Mouse (Mus musculus) Muller cell, postnatal 12 days (primary cell): ENCODE results near the gene Gsdme.

Experiments used
- DNase-seq: peaks from one replicate; pipeline ENCODE4 v3.0.0-alpha.2; 2015; ENCODE audit errors: inconsistent ontology term

The Gsdme gene

GRCm38 (mm10) chr6:50263670-50264069, at the start of gene Gsdme:
Gene Gsdme, minus strand, starts transcription at chr6:50263862.
- no peak for DNase-seq

GRCm38 (mm10) chr6:50312647-50313046, 49.0 kb upstream of the Gsdme start:
- DNase-seq: peak; percentile 47

GRCm38 (mm10) chr6:50309019-50309418, 45.4 kb upstream of the Gsdme start:
- peak; percentile 34 for DNase-seq

GRCm38 (mm10) chr6:50306625-50307024, 43.0 kb upstream of the Gsdme start:
- DNase-seq: no peak

GRCm38 (mm10) chr6:50304949-50305491, 41.4 kb upstream of the Gsdme start:
- DNase-seq: peak; percentile 27

GRCm38 (mm10) chr6:50301121-50301520, 37.5 kb upstream of the Gsdme start:
- DNase-seq: no peak

GRCm38 (mm10) chr6:50300622-50301021, 37.0 kb upstream of the Gsdme start:
- no peak for DNase-seq

- DNase-seq: no peak
Measured at GRCm38 (mm10) chr6:50299071-50299470, 35.4 kb upstream of the Gsdme start.

- DNase-seq: peak; percentile 27
Measured at GRCm38 (mm10) chr6:50297671-50298070, 34.0 kb upstream of the Gsdme start.

GRCm38 (mm10) chr6:50295136-50295535, 31.5 kb upstream of the Gsdme start:
- DNase-seq: no peak

GRCm38 (mm10) chr6:50294128-50294527, 30.5 kb upstream of the Gsdme start:
- DNase-seq: peak; percentile 73

- DNase-seq: no peak
Measured at GRCm38 (mm10) chr6:50291650-50292049, 28.0 kb upstream of the Gsdme start.

- peak; percentile 19 for DNase-seq
Measured at GRCm38 (mm10) chr6:50286881-50287280, 23.2 kb upstream of the Gsdme start.

- DNase-seq: no peak
Measured at GRCm38 (mm10) chr6:50279642-50280041, 16.0 kb upstream of the Gsdme start.

GRCm38 (mm10) chr6:50273947-50274346, 10.3 kb upstream of the Gsdme start:
- DNase-seq: no peak

GRCm38 (mm10) chr6:50273416-50273815, 9.8 kb upstream of the Gsdme start:
- DNase-seq: no peak

GRCm38 (mm10) chr6:50262310-50262709, 1.4 kb downstream of the Gsdme start:
- no peak for DNase-seq

- DNase-seq: no peak
Measured at GRCm38 (mm10) chr6:50261922-50262261, 1.8 kb downstream of the Gsdme start.

GRCm38 (mm10) chr6:50261201-50261921, 2.3 kb downstream of the Gsdme start:
- DNase-seq: peak; percentile 94

GRCm38 (mm10) chr6:50255356-50255755, 8.3 kb downstream of the Gsdme start:
- peak; percentile 53 for DNase-seq

- peak; percentile 90 for DNase-seq
Measured at GRCm38 (mm10) chr6:50254723-50255184, 8.9 kb downstream of the Gsdme start.

GRCm38 (mm10) chr6:50252690-50253089, 11.0 kb downstream of the Gsdme start:
- no peak for DNase-seq

- DNase-seq: no peak
Measured at GRCm38 (mm10) chr6:50247791-50248190, 15.9 kb downstream of the Gsdme start.

GRCm38 (mm10) chr6:50247356-50247755, 16.3 kb downstream of the Gsdme start:
- no peak for DNase-seq
